12 mouse cellular contexts compared by ENCODE assay signal in the genomic region with DNA sequence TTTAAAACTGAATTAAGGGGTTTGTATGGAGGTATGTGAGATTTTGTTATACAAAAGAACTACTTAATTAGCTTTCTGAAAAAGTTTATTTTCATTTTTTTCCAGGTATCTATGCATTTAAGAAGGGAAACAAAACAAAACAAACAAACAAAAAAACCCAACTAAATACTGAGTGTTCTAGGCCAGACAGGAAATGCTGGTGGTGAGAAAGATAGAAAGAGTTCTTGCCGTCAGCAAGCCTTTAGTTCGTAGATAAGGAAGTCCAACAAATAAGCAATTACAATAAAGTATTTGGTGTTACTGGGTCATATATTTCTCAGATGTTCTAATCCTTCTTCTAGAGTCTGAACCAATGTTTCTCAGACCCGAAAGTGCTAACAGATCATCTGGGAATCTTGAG. TPM values are rescaled to one million over a fixed set of nuclear protein-coding genes. Genes with fewer than 3 reads are reported as not detected.
DNase-seq lines count a peak whose midpoint lies in the region; ATAC-seq and TF ChIP-seq lines count a peak whose summit lies in the region.
"Had no signal": no experiment of that assay in that cellular context is flagged by ENCODE, and none has a peak within 500 bp of the region (broad histone marks: within the 10 kb centered on the region; RNA-seq: fewer than 3 reads in every experiment).

No protein-coding gene starts in this region.

- no peak for DNase-seq in gastrocnemius, adult 2 months
- DNase-seq in gastrocnemius, adult 8-10 months (ENCODE audit: low spot score in 2 of 2): no peak
- DNase-seq in induced T-regulatory cell, adult 2 months (ENCODE audit: low read depth): peak; percentile 49
- DNase-seq in layer of hippocampus, postnatal 10 days (ENCODE audit: low spot score in 2 of 2): no peak
- DNase-seq: adrenal gland, postnatal 25 days; lung, postnatal 4 days had no signal

- intact Hi-C loops in gastrocnemius, adult 2 months (cut with DNase I): loop anchor here (5.0 kb wide), 1 partner anchor 107 kb away; a partner anchor contains a TSS

- peaks cover 48% of the 10 kb centered on the region for H3K4me1 ChIP-seq in megakaryocyte, embryonic 14.5 days
- H3K4me1 ChIP-seq in neural tube, embryonic 14.5 days (ENCODE audit: control insufficient read depth, insufficient read depth, low read length): peaks cover 3% of the 10 kb centered on the region; the same call in 1 of the 2 replicates

- peaks cover 9% of the 10 kb centered on the region for H3K36me3 ChIP-seq in megakaryocyte, embryonic 14.5 days (replicated peaks; ENCODE audit: low read length)
- H3K36me3 ChIP-seq in neural tube, embryonic 14.5 days (ENCODE audit: control insufficient read depth, insufficient read depth, low read length): no peaks in the 10 kb centered on the region

- ATAC-seq in megakaryocyte, adult 5-6 weeks (ENCODE audit: poor library complexity, severe bottlenecking): no peak
- no peak for ATAC-seq in neural tube, embryonic 14.5 days (ENCODE audit: low read depth)
- ATAC-seq in cerebellum, adult (ENCODE audit: insufficient number of reproducible peaks, low FRiP score, low TSS enrichment): no peak

- 59% methylated on average over 3 of the region's 3 CpGs for WGBS in neural tube, embryonic 14.5 days

- no peak for TF ChIP-seq CTCF in gastrocnemius, adult 2 months (IDR thresholded peaks at IDR 0.05)

- H3K27me3 ChIP-seq in megakaryocyte, embryonic 14.5 days (replicated peaks): no peaks in the 10 kb centered on the region
- H3K27me3 ChIP-seq in neural tube, embryonic 14.5 days (ENCODE audit: control insufficient read depth, insufficient read depth, low read length): no peaks in the 10 kb centered on the region

- H3K9ac ChIP-seq in neural tube, embryonic 14.5 days (replicated peaks; ENCODE audit: low read depth, low read length): peak overlapping the region; percentile 84; the same call in 1 of the 2 replicates

- H3K9me3 ChIP-seq in megakaryocyte, embryonic 14.5 days: no peaks in the 10 kb centered on the region
- H3K9me3 ChIP-seq in neural tube, embryonic 14.5 days (ENCODE audit: control insufficient read depth, low read length): no peaks in the 10 kb centered on the region

- H3K4me2 ChIP-seq in neural tube, embryonic 14.5 days (ENCODE audit: low read depth, low read length): peak overlapping the region; percentile 69

- H3K27ac ChIP-seq in gastrocnemius, adult 2 months: no peak overlapping the region
- no peak overlapping the region for H3K27ac ChIP-seq in neural tube, embryonic 14.5 days (ENCODE audit: low read depth, low read length)

- H3K4me3 ChIP-seq in gastrocnemius, adult 2 months: peak overlapping the region; percentile 90
- H3K4me3 ChIP-seq in megakaryocyte, embryonic 14.5 days (replicated peaks): peak overlapping the region; percentile 100
- H3K4me3 ChIP-seq in neural tube, embryonic 14.5 days (ENCODE audit: low read depth, low read length): peak overlapping the region; percentile 89

RNA-seq across cellular contexts. Expression of a gene that starts 1.8 kb away (rescaled TPM):
- total RNA-seq in gastrocnemius, adult 2 months (2021): 10 to 100 TPM; 16.0 to 19.3 TPM
- 10 to 100 TPM; 22.7 to 24.6 (median 24.0) TPM for total RNA-seq in gastrocnemius, adult 8-10 months (2022)
- polyA plus RNA-seq in megakaryocyte, embryonic 14.5 days (2012; ENCODE audit: insufficient read depth, low replicate concordance): 8.0 and 21.0 TPM in 2 replicates
- 9.8 and 11.9 TPM in 2 replicates for total RNA-seq in megakaryocyte, adult 5-6 weeks (2015)
- 7.7 and 9.6 TPM in 2 replicates for total RNA-seq in megakaryocyte, adult 5-6 weeks (2017)
- 31.0 and 38.5 TPM in 2 replicates for polyA plus RNA-seq in neural tube, embryonic 14.5 days (2014; fragmentation: Nextera tagmentation; extraction: Ambion mirVana)
- 100 to 1,000 TPM; 355 to 388 TPM for total RNA-seq in layer of hippocampus, postnatal 10 days (2021)

RNA-seq across cellular contexts. Expression of a gene that starts 52.7 kb away (rescaled TPM):
- total RNA-seq in gastrocnemius, adult 2 months (2021): under 1 TPM in 1 of 2 experiments, not detected in 1; 0.59 TPM
- 1 to 10 TPM in 1 of 4 experiments, under 1 TPM in 2, not detected in 1; 0.29 to 1.0 (median 0.89) TPM for total RNA-seq in gastrocnemius, adult 8-10 months (2022)
- polyA plus RNA-seq in megakaryocyte, embryonic 14.5 days (2012; ENCODE audit: insufficient read depth, low replicate concordance): not detected in 2 replicates
- total RNA-seq in megakaryocyte, adult 5-6 weeks (2015): 18.0 and 21.1 TPM in 2 replicates
- 12.0 and 19.5 TPM in 2 replicates for total RNA-seq in megakaryocyte, adult 5-6 weeks (2017)
- polyA plus RNA-seq in neural tube, embryonic 14.5 days (2014; fragmentation: Nextera tagmentation; extraction: Ambion mirVana): 0.62 TPM in 1 of 2 replicates, not detected in the other
- not detected for total RNA-seq in layer of hippocampus, postnatal 10 days (2021)
- polyA plus RNA-seq: C2C12; inflammation-experienced regulatory T-cells, adult 6 months had no signal

RNA-seq across cellular contexts. Expression of a gene that starts 56.4 kb away (rescaled TPM):
- total RNA-seq in gastrocnemius, adult 2 months (2021): under 1 TPM in 1 of 2 experiments, not detected in 1; 0.20 TPM
- under 1 TPM in 1 of 4 experiments, not detected in 3; 0.12 TPM for total RNA-seq in gastrocnemius, adult 8-10 months (2022)
- 0.22 TPM in 1 of 2 replicates, not detected in the other for polyA plus RNA-seq in megakaryocyte, embryonic 14.5 days (2012; ENCODE audit: insufficient read depth, low replicate concordance)
- not detected in 2 replicates for total RNA-seq in megakaryocyte, adult 5-6 weeks (2015)
- not detected in 2 replicates for total RNA-seq in megakaryocyte, adult 5-6 weeks (2017)
- polyA plus RNA-seq in neural tube, embryonic 14.5 days (2014; fragmentation: Nextera tagmentation; extraction: Ambion mirVana): 15.8 and 16.2 TPM in 2 replicates
- 10 to 100 TPM in 1 of 2 experiments, 1 to 10 TPM in 1; 9.2 to 11.4 TPM for total RNA-seq in layer of hippocampus, postnatal 10 days (2021)

Comparison
In these comparisons a context has a peak if more than half of its experiments do, and no peak if none do; other contexts are left out.
1. RNA of a gene that starts 1.8 kb away (total RNA-seq): 355 to 388 TPM in layer of hippocampus, postnatal 10 days; 22.7 to 24.6 TPM in gastrocnemius, adult 8-10 months, 16.0 to 19.3 TPM in gastrocnemius, adult 2 months and 7.7 to 11.9 TPM in megakaryocyte, adult 5-6 weeks; every median in the first group is over 10 times any median in the second.
2. RNA of a gene that starts 52.7 kb away (total RNA-seq): 12.0 to 21.1 TPM in megakaryocyte, adult 5-6 weeks; 0.29 to 1.0 TPM in gastrocnemius, adult 8-10 months, 0.59 TPM in gastrocnemius, adult 2 months and not detected in layer of hippocampus, postnatal 10 days; every median in the first group is over 4 times any median in the second.
3. RNA of a gene that starts 56.4 kb away (total RNA-seq): 9.2 to 11.4 TPM in layer of hippocampus, postnatal 10 days; 0.20 TPM in gastrocnemius, adult 2 months, 0.12 TPM in gastrocnemius, adult 8-10 months and not detected in megakaryocyte, adult 5-6 weeks; every median in the first group is over 4 times any median in the second.
4. Peak in every context shown above with its lines, with median percentiles within 50 percentile points of each other: H3K4me3 ChIP-seq.